Mouse (Mus musculus): ENCODE data around the gene Tnip1.

GRCm38 (mm10) chr11:54929290-54929689 is 33.4 kb downstream of the Tnip1 start:
- TF ChIP-seq POLR2A (IDR thresholded peaks at IDR 0.05; ENCODE audit: low read depth, low read length): no peak
- no peak for TF ChIP-seq CTCF (IDR thresholded peaks at IDR 0.05; ENCODE audit: borderline replicate concordance, insufficient read depth, low read length)
